Mouse (Mus musculus): ENCODE measurements around the gene Rb1. TPM values are rescaled to one million over a fixed set of nuclear protein-coding genes. Genes with fewer than 3 reads are reported as not detected.

Gene Rb1
- polyA plus RNA-seq, 1 experiment from 2014 or later, result 17.7 TPM

DNA sequence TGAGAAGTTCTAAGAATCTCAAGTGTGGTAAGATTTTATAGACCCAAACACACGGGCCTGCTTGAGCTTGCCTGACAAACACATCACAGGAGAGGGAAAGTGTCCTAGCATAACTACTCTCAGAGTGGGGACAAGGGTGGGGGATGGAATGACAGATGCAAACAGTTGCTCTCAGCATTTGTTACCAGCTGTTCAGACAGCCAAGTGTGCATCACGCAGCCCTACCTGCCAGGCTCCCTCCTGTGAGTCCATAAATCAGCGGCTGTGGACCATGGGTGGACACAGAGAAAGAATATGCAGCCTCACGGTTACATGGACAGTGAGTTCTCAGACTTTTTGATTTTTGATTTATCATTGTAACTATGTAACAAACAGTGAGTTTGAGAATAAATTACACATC, 44.0 kb upstream of the Rb1 start:
- H3K4me2 ChIP-seq (ENCODE audit: low read length), result no peak overlapping the region
- H3K27ac ChIP-seq (replicated peaks in 1 of 2; ENCODE audit: control insufficient read depth in 1 of 2, insufficient read depth in 1 of 2, low read depth in 2 of 2, low read length in 2 of 2), result no peak overlapping the region
- no peaks in the 10 kb centered on the region for H3K9me3 ChIP-seq (ENCODE audit: control insufficient read depth, low read length)
- H3K9ac ChIP-seq (ENCODE audit: low read length), result no peak overlapping the region
- H3K27me3 ChIP-seq (ENCODE audit: control insufficient read depth, insufficient read depth, low read length), result no peaks in the 10 kb centered on the region
- H3K4me1 ChIP-seq (ENCODE audit: control insufficient read depth in 2 of 2, insufficient read depth in 2 of 2, low read length in 2 of 2), result peaks cover 6 to 25% of the 10 kb centered on the region in 2 experiments
- no peak for ATAC-seq (ENCODE audit: insufficient number of reproducible peaks, insufficient read depth, low FRiP score, low read depth)
- WGBS, result 85% methylated on average over 4 of the region's 4 CpGs
- H3K36me3 ChIP-seq (ENCODE audit: control insufficient read depth, insufficient read depth, low read length), result peaks cover 71% of the 10 kb centered on the region
- no peak overlapping the region for H3K4me3 ChIP-seq (ENCODE audit: control insufficient read depth in 1 of 2, insufficient read depth in 1 of 2, low read depth in 1 of 2, low read length in 2 of 2)

DNA sequence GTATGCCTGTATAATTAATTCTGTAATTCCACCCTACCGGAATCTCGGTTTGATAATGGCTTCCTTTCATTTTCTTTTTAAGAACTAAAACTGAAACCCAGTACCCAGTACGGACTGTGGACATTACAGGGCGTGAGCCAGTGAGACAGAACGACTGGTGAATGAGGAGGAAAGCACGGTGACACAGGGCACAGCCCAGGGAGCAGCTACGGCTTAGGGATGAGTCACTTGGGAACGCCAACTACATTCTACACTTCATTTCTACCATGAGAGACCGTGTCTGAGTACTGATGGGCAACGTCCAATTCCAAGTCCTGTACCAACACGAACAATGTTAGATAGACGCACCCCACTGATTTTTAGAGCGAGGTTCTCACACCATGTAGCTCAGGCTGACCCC, 43.3 kb upstream of the Rb1 start:
- WGBS, result 92% methylated on average over 13 of the region's 13 CpGs
- H3K9me3 ChIP-seq (ENCODE audit: control insufficient read depth, low read length), result no peaks in the 10 kb centered on the region
- no peak overlapping the region for H3K4me2 ChIP-seq (ENCODE audit: low read length)
- ATAC-seq (ENCODE audit: insufficient number of reproducible peaks, insufficient read depth, low FRiP score, low read depth), result no peak
- H3K27ac ChIP-seq (replicated peaks in 1 of 2; ENCODE audit: control insufficient read depth in 1 of 2, insufficient read depth in 1 of 2, low read depth in 2 of 2, low read length in 2 of 2), result no peak overlapping the region
- peaks cover 3 to 18% of the 10 kb centered on the region in 2 experiments for H3K4me1 ChIP-seq (ENCODE audit: control insufficient read depth in 2 of 2, insufficient read depth in 2 of 2, low read length in 2 of 2)
- H3K27me3 ChIP-seq (ENCODE audit: control insufficient read depth, insufficient read depth, low read length), result no peaks in the 10 kb centered on the region
- H3K4me3 ChIP-seq (ENCODE audit: control insufficient read depth in 1 of 2, insufficient read depth in 1 of 2, low read depth in 1 of 2, low read length in 2 of 2), result no peak overlapping the region
- peaks cover 71% of the 10 kb centered on the region for H3K36me3 ChIP-seq (ENCODE audit: control insufficient read depth, insufficient read depth, low read length)
- no peak overlapping the region for H3K9ac ChIP-seq (ENCODE audit: low read length)

DNA sequence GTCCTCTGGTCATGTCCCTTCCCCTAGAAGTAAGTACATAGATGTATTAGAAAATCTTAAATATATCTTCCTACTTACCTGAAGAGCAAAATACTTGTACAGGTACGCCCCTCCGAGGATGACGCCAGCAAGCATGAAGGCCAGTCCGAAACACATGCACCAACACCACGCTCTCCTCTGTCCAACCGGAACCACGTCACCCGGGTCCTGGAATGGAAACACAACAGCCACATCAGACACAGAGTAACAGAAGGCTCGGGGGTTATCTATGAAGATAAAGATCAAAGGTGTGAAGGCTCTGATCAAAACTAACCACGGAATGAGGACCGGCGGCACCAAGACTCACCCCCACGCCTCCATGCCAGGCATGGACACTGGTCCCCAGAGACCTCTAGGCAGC, 42.6 kb upstream of the Rb1 start:
- H3K36me3 ChIP-seq (ENCODE audit: control insufficient read depth, insufficient read depth, low read length), result peaks cover 75% of the 10 kb centered on the region
- H3K9ac ChIP-seq (ENCODE audit: low read length), result no peak overlapping the region
- no peaks in the 10 kb centered on the region for H3K9me3 ChIP-seq (ENCODE audit: control insufficient read depth, low read length)
- H3K4me2 ChIP-seq (ENCODE audit: low read length), result no peak overlapping the region
- WGBS, result 89% methylated on average over 13 of the region's 13 CpGs
- ATAC-seq (ENCODE audit: insufficient number of reproducible peaks, insufficient read depth, low FRiP score, low read depth), result no peak
- no peaks in the 10 kb centered on the region for H3K27me3 ChIP-seq (ENCODE audit: control insufficient read depth, insufficient read depth, low read length)
- H3K4me3 ChIP-seq (ENCODE audit: control insufficient read depth in 1 of 2, insufficient read depth in 1 of 2, low read depth in 1 of 2, low read length in 2 of 2), result no peak overlapping the region
- H3K27ac ChIP-seq (replicated peaks in 1 of 2; ENCODE audit: control insufficient read depth in 1 of 2, insufficient read depth in 1 of 2, low read depth in 2 of 2, low read length in 2 of 2), result no peak overlapping the region
- H3K4me1 ChIP-seq (ENCODE audit: control insufficient read depth in 2 of 2, insufficient read depth in 2 of 2, low read length in 2 of 2), result peaks cover 3 to 18% of the 10 kb centered on the region in 2 experiments

DNA sequence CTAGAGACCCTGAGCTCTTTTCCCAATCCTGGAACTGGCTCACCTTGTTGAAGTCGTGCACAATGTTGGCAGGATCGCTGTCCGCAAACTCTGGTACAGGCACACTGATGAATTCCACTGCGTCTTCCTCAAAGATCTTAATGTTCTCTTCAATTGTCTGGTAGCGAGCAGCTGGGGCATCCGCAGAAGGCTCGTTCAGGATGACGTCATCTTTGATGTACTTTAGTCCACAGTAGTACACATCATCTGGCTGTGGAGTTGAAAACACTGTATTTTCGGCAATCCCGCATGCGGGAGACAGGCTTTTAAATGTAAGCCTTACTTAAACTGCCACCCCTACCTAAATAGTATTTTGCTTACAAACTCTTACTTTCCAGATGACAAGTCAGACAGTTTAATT, 40.7 kb upstream of the Rb1 start:
- no peaks in the 10 kb centered on the region for H3K27me3 ChIP-seq (ENCODE audit: control insufficient read depth, insufficient read depth, low read length)
- ATAC-seq (ENCODE audit: insufficient number of reproducible peaks, insufficient read depth, low FRiP score, low read depth), result no peak
- H3K9ac ChIP-seq (ENCODE audit: low read length), result no peak overlapping the region
- no peak overlapping the region for H3K27ac ChIP-seq (replicated peaks in 1 of 2; ENCODE audit: control insufficient read depth in 1 of 2, insufficient read depth in 1 of 2, low read depth in 2 of 2, low read length in 2 of 2)
- no peak overlapping the region for H3K4me2 ChIP-seq (ENCODE audit: low read length)
- no peak overlapping the region for H3K4me3 ChIP-seq (ENCODE audit: control insufficient read depth in 1 of 2, insufficient read depth in 1 of 2, low read depth in 1 of 2, low read length in 2 of 2)
- H3K9me3 ChIP-seq (ENCODE audit: control insufficient read depth, low read length), result 0 out of 2 replicates have a peak, but pooled peaks cover 6% of the 10 kb centered on the region
- WGBS, result 90% methylated on average over 11 of the region's 11 CpGs
- H3K36me3 ChIP-seq (ENCODE audit: control insufficient read depth, insufficient read depth, low read length), result peaks cover 90% of the 10 kb centered on the region
- peaks cover 3 to 13% of the 10 kb centered on the region in 2 experiments for H3K4me1 ChIP-seq (ENCODE audit: control insufficient read depth in 2 of 2, insufficient read depth in 2 of 2, low read length in 2 of 2)

DNA sequence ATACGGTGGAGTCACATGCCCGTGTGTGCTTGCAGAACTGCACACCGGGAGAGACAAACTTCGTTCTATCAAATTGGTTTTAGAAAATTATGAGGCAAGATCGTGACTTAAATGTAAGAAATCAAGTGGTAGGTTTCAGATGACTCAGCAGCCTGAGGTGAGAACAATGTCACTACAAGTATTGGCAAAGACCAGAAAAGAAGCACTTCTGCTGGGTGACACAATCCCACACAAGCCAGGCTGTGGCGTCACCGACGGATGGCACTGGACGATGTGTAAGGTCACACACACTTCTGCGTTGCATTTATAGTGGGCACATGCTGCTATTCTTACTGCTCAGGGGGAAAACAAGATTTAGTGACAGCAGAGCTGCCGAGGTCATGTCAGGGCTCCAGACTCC, 38.2 kb upstream of the Rb1 start:
- no peak overlapping the region for H3K9ac ChIP-seq (ENCODE audit: low read length)
- H3K36me3 ChIP-seq (ENCODE audit: control insufficient read depth, insufficient read depth, low read length), result peaks cover 98% of the 10 kb centered on the region
- no peak overlapping the region for H3K4me2 ChIP-seq (ENCODE audit: low read length)
- H3K4me3 ChIP-seq (ENCODE audit: control insufficient read depth in 1 of 2, insufficient read depth in 1 of 2, low read depth in 1 of 2, low read length in 2 of 2), result no peak overlapping the region
- H3K27ac ChIP-seq (replicated peaks in 1 of 2; ENCODE audit: control insufficient read depth in 1 of 2, insufficient read depth in 1 of 2, low read depth in 2 of 2, low read length in 2 of 2), result no peak overlapping the region
- H3K9me3 ChIP-seq (ENCODE audit: control insufficient read depth, low read length), result 0 out of 2 replicates have a peak, but pooled peaks cover 6% of the 10 kb centered on the region
- ATAC-seq (ENCODE audit: insufficient number of reproducible peaks, insufficient read depth, low FRiP score, low read depth), result no peak
- H3K4me1 ChIP-seq (ENCODE audit: control insufficient read depth in 2 of 2, insufficient read depth in 2 of 2, low read length in 2 of 2), result no peaks in the 10 kb centered on the region
- WGBS, result 91% methylated on average over 11 of the region's 11 CpGs
- no peaks in the 10 kb centered on the region for H3K27me3 ChIP-seq (ENCODE audit: control insufficient read depth, insufficient read depth, low read length)

GRCm38 (mm10) chr14:73354700-73355099, 29.1 kb upstream of the Rb1 start:
- Histone ChIP-seq H3K27ac (replicated peaks in 1 of 2; ENCODE audit: control insufficient read depth in 1 of 2, insufficient read depth in 1 of 2, low read depth in 2 of 2, low read length in 2 of 2) (no peak overlapping the region), H3K36me3 (ENCODE audit: control insufficient read depth, insufficient read depth, low read length) (peaks cover 49% of the 10 kb centered on the region), H3K4me2 (ENCODE audit: low read length) (no peak overlapping the region), H3K9ac (ENCODE audit: low read length) (no peak overlapping the region), H3K9me3 (ENCODE audit: control insufficient read depth, low read length) (peaks cover 5% of the 10 kb centered on the region; the same call in 1 of the 2 replicates), H3K27me3 (ENCODE audit: control insufficient read depth, insufficient read depth, low read length) (no peaks in the 10 kb centered on the region), H3K4me1 (ENCODE audit: control insufficient read depth in 2 of 2, insufficient read depth in 2 of 2, low read length in 2 of 2) (no peaks in the 10 kb centered on the region), H3K4me3 (ENCODE audit: control insufficient read depth in 1 of 2, insufficient read depth in 1 of 2, low read depth in 1 of 2, low read length in 2 of 2) (no peak overlapping the region)
- ATAC-seq (ENCODE audit: insufficient number of reproducible peaks, insufficient read depth, low FRiP score, low read depth), result no peak
- WGBS, result 88% methylated on average over 8 of the region's 8 CpGs

DNA sequence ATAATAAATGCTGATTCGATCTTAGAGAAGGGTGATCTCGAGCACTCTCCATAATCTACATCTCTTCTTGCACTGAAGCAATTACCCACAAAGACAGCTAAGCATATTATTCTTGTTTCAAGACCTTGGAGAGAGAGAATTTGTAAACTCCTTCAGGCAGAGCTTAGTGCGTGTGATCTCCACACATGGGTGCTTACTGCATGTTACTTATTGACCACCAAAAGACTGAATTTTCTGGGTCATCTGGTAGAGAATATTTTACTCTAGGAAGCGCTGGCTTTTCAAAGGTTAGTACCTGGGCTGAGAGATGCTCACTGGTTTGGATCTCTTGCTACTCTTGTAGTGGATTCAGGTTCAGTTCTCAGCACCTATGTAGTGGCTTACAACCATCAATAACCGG, 25.5 kb upstream of the Rb1 start:
- ATAC-seq (ENCODE audit: insufficient number of reproducible peaks, insufficient read depth, low FRiP score, low read depth), result no peak
- Histone ChIP-seq H3K36me3 (ENCODE audit: control insufficient read depth, insufficient read depth, low read length) (peaks cover 17% of the 10 kb centered on the region), H3K4me1 (ENCODE audit: control insufficient read depth in 2 of 2, insufficient read depth in 2 of 2, low read length in 2 of 2) (peaks cover 0 to 6% of the 10 kb centered on the region in 2 experiments; a peak in 3 of 4 replicates), H3K4me3 (ENCODE audit: control insufficient read depth in 1 of 2, insufficient read depth in 1 of 2, low read depth in 1 of 2, low read length in 2 of 2) (no peak overlapping the region), H3K9me3 (ENCODE audit: control insufficient read depth, low read length) (no peaks in the 10 kb centered on the region), H3K27me3 (ENCODE audit: control insufficient read depth, insufficient read depth, low read length) (no peaks in the 10 kb centered on the region), H3K27ac (replicated peaks in 1 of 2; ENCODE audit: control insufficient read depth in 1 of 2, insufficient read depth in 1 of 2, low read depth in 2 of 2, low read length in 2 of 2) (no peak overlapping the region), H3K4me2 (ENCODE audit: low read length) (no peak overlapping the region), H3K9ac (ENCODE audit: low read length) (no peak overlapping the region)
- 90% methylated on average over 5 of the region's 5 CpGs for WGBS

DNA sequence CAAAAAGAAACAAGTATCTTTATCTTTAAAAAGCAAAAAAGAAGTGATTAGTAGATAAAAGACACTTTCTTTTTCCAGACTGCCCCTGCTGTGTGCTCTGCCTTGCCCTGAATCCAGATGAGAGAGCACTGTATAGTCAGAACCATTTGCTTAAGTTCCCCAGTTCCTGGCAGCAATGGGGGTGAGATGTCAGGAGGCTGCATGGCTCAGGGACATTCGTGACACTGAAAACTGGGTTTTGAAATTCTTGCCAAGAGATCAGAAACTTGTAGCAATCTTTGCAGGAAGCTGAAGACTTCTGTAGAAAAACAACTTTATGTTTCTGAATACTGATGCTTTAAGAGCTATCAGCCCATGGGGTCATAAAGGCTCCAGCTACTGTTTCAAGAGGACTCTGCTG, 24.4 kb upstream of the Rb1 start:
- Histone ChIP-seq H3K27me3 (ENCODE audit: control insufficient read depth, insufficient read depth, low read length) (no peaks in the 10 kb centered on the region), H3K36me3 (ENCODE audit: control insufficient read depth, insufficient read depth, low read length) (peaks cover 7% of the 10 kb centered on the region; the same call in 1 of the 2 replicates), H3K4me1 (ENCODE audit: control insufficient read depth in 2 of 2, insufficient read depth in 2 of 2, low read length in 2 of 2) (peaks cover 0 to 6% of the 10 kb centered on the region in 2 experiments; a peak in 3 of 4 replicates), H3K9me3 (ENCODE audit: control insufficient read depth, low read length) (no peaks in the 10 kb centered on the region), H3K4me3 (ENCODE audit: control insufficient read depth in 1 of 2, insufficient read depth in 1 of 2, low read depth in 1 of 2, low read length in 2 of 2) (no peak overlapping the region), H3K9ac (ENCODE audit: low read length) (no peak overlapping the region), H3K4me2 (ENCODE audit: low read length) (no peak overlapping the region), H3K27ac (replicated peaks in 1 of 2; ENCODE audit: control insufficient read depth in 1 of 2, insufficient read depth in 1 of 2, low read depth in 2 of 2, low read length in 2 of 2) (no peak overlapping the region)
- 45% methylated on average over 1 of the region's 1 CpGs for WGBS
- no peak for ATAC-seq (ENCODE audit: insufficient number of reproducible peaks, insufficient read depth, low FRiP score, low read depth)
